Mouse (Mus musculus): ENCODE results near the gene Prss22. TPM values are rescaled to one million over a fixed set of nuclear protein-coding genes. Genes with fewer than 3 reads are reported as not detected.
"Not testable (repeated sequence)": the region's sequence is repeated elsewhere in the genome, so short reads cannot be mapped to it uniquely, and the experiment has no call there.

The Prss22 gene
- polyA plus RNA-seq, 1 experiment from 2014 or later, result not detected

GRCm38 (mm10) chr17:23968780-23969179, 29.1 kb downstream of the Prss22 start:
- WGBS (ENCODE audit: insufficient replicate concordance), result 35% methylated on average over 2 of the region's 2 CpGs
- H3K4me2 ChIP-seq, result no peak overlapping the region
- no peaks in the 10 kb centered on the region for H3K9me3 ChIP-seq (replicated peaks)
- ATAC-seq (ENCODE audit: low read depth) (no peak), DNase-seq (no peak)
- no peaks in the 10 kb centered on the region for H3K36me3 ChIP-seq
- H3K4me1 ChIP-seq (replicated peaks), result no peaks in the 10 kb centered on the region
- no peak overlapping the region for H3K9ac ChIP-seq
- H3K27ac ChIP-seq, result no peak overlapping the region
- no peaks in the 10 kb centered on the region for H3K27me3 ChIP-seq
- no peak overlapping the region for H3K4me3 ChIP-seq (replicated peaks)

GRCm38 (mm10) chr17:23966658-23967401, 31.1 kb downstream of the Prss22 start:
- H3K4me1 ChIP-seq (replicated peaks), result no peaks in the 10 kb centered on the region
- H3K4me2 ChIP-seq, result no peak overlapping the region
- H3K36me3 ChIP-seq, result no peaks in the 10 kb centered on the region
- no peaks in the 10 kb centered on the region for H3K9me3 ChIP-seq (replicated peaks)
- no peaks in the 10 kb centered on the region for H3K27me3 ChIP-seq
- H3K4me3 ChIP-seq (replicated peaks), result no peak overlapping the region
- DNase-seq (no peak), ATAC-seq (ENCODE audit: low read depth) (no peak)
- H3K27ac ChIP-seq, result no peak overlapping the region
- no peak overlapping the region for H3K9ac ChIP-seq
- 36% methylated on average over 10 of the region's 10 CpGs for WGBS (ENCODE audit: insufficient replicate concordance)

DNA sequence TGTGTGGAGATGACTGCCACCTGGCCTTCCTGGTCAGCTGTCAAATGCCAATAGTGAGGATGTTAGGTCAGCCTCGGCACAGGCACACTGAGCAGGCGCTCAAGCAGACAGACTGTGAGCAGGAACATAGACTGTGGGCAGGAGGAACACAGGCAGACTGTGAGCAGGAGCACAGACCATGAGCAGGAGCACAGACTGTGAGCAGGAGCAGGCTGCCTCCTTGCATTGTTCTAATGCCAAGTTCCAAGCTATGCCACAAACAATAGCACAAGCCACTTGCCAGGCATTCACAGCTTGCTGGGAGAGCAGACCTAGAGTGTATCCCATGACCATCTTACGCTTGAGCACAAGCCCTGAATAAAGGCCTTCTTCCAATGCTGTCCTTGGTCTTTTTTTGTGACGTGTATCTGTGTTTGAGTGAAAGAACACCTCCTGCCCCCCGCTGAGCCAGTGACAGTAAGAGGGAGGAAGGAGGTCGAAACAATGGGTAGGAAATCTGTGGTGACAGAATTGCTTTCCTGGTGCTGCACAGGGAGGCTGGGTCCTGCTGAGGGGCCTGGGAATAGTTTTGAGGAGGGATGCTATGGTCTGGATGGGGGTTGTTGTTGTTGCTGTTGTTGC, 32.0 kb downstream of the Prss22 start:
- Histone ChIP-seq H3K4me2 (no peak overlapping the region), H3K9me3 (replicated peaks) (no peaks in the 10 kb centered on the region), H3K9ac (no peak overlapping the region), H3K27me3 (no peaks in the 10 kb centered on the region), H3K27ac (no peak overlapping the region), H3K36me3 (no peaks in the 10 kb centered on the region), H3K4me3 (replicated peaks) (no peak overlapping the region), H3K4me1 (replicated peaks) (no peaks in the 10 kb centered on the region)
- DNase-seq (no peak), ATAC-seq (ENCODE audit: low read depth) (no peak)
- WGBS (ENCODE audit: insufficient replicate concordance), result 37% methylated on average over 6 of the region's 6 CpGs

GRCm38 (mm10) chr17:23961573-23962122, 36.3 kb downstream of the Prss22 start:
- no peaks in the 10 kb centered on the region for H3K9me3 ChIP-seq (replicated peaks)
- no peak overlapping the region for H3K4me2 ChIP-seq
- H3K27me3 ChIP-seq, result no peaks in the 10 kb centered on the region
- no peak overlapping the region for H3K9ac ChIP-seq
- no peak overlapping the region for H3K27ac ChIP-seq
- 49% methylated on average over 4 of the region's 4 CpGs for WGBS (ENCODE audit: insufficient replicate concordance)
- H3K4me3 ChIP-seq (replicated peaks), result no peak overlapping the region
- ATAC-seq (ENCODE audit: low read depth), result no peak
- no peaks in the 10 kb centered on the region for H3K36me3 ChIP-seq
- no peak for DNase-seq
- no peaks in the 10 kb centered on the region for H3K4me1 ChIP-seq (replicated peaks)

DNA sequence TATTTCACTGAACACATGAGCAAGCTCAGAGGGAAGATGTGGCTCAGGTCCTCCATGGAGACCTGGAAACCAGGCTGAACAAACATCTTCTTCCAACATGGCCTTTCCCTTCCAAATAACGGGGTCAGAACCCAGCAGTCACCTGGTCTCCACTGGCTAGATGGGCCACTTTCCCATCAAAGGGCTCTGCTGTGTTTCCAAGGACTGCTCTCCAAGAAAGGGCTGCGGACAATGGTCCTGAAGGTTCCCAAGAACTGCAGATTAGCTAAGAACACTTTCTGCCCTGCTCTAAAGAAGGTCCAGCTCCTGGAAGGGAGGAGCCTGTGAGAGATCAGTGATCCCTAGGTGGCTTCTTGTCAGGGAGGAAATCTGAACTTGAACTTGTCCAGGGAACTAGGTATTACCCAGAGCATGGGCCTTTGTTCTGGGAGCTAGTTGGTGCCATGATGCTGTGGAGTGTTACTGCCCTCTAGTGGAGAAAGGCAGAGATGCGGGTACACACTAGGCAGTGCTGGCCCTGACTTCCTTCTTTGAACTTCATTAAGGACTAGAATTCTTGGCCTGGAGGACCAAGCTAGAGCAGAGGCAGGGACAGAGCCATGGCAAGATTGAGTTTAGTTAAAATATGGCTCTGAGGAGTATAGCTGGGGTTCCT, 37.7 kb downstream of the Prss22 start:
- Histone ChIP-seq H3K4me3 (replicated peaks) (no peak overlapping the region), H3K36me3 (no peaks in the 10 kb centered on the region), H3K4me2 (no peak overlapping the region), H3K27ac (no peak overlapping the region), H3K9ac (no peak overlapping the region), H3K27me3 (no peaks in the 10 kb centered on the region), H3K4me1 (replicated peaks) (no peaks in the 10 kb centered on the region), H3K9me3 (replicated peaks) (no peaks in the 10 kb centered on the region)
- ATAC-seq (ENCODE audit: low read depth) (0 out of 2 replicates have a peak, but pooled peaks have one; percentile 51), DNase-seq (peak; percentile 34)
- WGBS (ENCODE audit: insufficient replicate concordance), result 35% methylated on average over 3 of the region's 3 CpGs

- Histone ChIP-seq H3K9me3 (replicated peaks) (no peaks in the 10 kb centered on the region), H3K4me1 (replicated peaks) (no peaks in the 10 kb centered on the region), H3K27me3 (no peaks in the 10 kb centered on the region), H3K4me3 (replicated peaks) (no peak within 1 kb of the TSS), H3K36me3 (no peaks in the 10 kb centered on the region), H3K9ac (no peak within 1 kb of the TSS), H3K27ac (no peak within 1 kb of the TSS), H3K4me2 (no peak within 1 kb of the TSS)
- ATAC-seq (ENCODE audit: low read depth), result no peak
- 63% methylated on average over 5 of the region's 5 CpGs for WGBS (ENCODE audit: insufficient replicate concordance)
- DNase-seq, result no peak
Observed at GRCm38 (mm10) chr17:23955174-23955573, 42.7 kb downstream of the Prss22 start, which contains the start of gene Sbpl. Sbpl (minus strand) TSS chr17:23955274.

DNA sequence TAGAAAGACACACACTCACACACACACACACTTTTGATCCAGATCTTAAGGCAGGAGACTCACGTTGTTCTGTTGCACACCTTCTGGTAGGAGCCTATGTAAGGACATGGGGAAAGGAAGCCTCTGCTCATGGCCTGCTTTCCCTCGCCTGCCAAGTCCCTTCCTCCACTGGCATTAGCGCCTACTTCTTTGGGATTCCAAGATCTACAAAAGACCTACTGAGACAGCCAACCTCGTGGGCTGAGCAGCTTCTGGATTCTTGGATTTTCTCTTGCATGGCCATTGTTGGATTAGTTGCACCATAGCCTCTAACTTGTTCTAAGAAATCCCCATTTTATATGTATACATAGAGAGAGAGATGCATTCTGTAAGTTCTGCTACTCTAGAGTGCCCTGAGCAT, 47.1 kb downstream of the Prss22 start:
- not testable (repeated sequence) for ATAC-seq (ENCODE audit: low read depth); DNase-seq
- 51% methylated on average over 4 of the region's 4 CpGs for WGBS (ENCODE audit: insufficient replicate concordance)

DNA sequence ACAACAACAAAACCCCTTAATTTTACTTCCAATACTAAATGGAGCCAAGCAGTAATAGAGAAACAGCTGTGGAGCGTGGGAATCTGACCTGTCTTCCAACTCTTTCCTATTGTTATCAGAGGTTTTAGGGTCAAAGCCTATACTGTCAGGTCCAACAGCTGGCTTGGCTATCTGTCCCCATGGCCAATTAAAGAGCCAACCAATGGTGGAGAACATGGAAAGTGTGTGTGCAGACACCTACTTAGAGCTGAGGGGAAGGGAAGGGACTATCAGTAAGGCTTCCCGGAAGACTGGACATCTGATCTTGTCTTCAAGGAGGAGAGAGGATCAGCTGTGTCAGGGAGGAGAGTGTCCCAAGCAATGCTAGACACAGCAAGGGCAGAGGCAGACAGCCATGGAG, 48.8 kb downstream of the Prss22 start:
- no peak overlapping the region for H3K9ac ChIP-seq
- no peak overlapping the region for H3K4me3 ChIP-seq (replicated peaks)
- H3K27ac ChIP-seq, result no peak overlapping the region
- DNase-seq (no peak), ATAC-seq (ENCODE audit: low read depth) (no peak)
- no peaks in the 10 kb centered on the region for H3K9me3 ChIP-seq (replicated peaks)
- no peak overlapping the region for H3K4me2 ChIP-seq
- H3K36me3 ChIP-seq, result no peaks in the 10 kb centered on the region
- WGBS (ENCODE audit: insufficient replicate concordance), result 62% methylated on average over 2 of the region's 2 CpGs
- H3K4me1 ChIP-seq (replicated peaks), result no peaks in the 10 kb centered on the region
- H3K27me3 ChIP-seq, result no peaks in the 10 kb centered on the region

More for the DNA sequence above, 47.1 kb downstream of the Prss22 start:
- not testable (repeated sequence) for H3K36me3 ChIP-seq; H3K9ac ChIP-seq; H3K4me2 ChIP-seq; H3K4me3 ChIP-seq (replicated peaks); H3K27me3 ChIP-seq; H3K4me1 ChIP-seq (replicated peaks); H3K9me3 ChIP-seq (replicated peaks); H3K27ac ChIP-seq

DNA sequence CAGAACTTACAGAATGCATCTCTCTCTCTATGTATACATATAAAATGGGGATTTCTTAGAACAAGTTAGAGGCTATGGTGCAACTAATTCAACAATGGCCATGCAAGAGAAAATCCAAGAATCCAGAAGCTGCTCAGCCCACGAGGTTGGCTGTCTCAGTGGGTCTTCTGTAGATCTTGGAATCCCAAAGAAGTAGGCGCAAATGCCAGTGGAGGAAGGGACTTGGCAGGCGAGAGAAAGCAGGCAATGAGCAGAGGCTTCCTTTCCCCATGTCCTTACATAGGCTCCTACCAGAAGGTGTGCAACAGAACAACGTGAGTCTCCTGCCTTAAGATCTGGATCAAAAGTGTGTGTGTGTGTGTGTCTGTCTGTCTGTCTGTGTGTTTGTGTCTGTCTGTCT, 50.4 kb downstream of the Prss22 start:
- WGBS (ENCODE audit: insufficient replicate concordance), result 51% methylated on average over 4 of the region's 4 CpGs
- not testable (repeated sequence) for H3K27me3 ChIP-seq; ATAC-seq (ENCODE audit: low read depth); H3K9ac ChIP-seq; H3K9me3 ChIP-seq (replicated peaks); H3K36me3 ChIP-seq; DNase-seq; H3K27ac ChIP-seq; H3K4me3 ChIP-seq (replicated peaks); H3K4me2 ChIP-seq; H3K4me1 ChIP-seq (replicated peaks)
